Mouse (Mus musculus) cerebellum, adult 9-10 months (tissue): ENCODE results near the gene Btbd35f19.
"Not testable (repeated sequence)": the region's sequence is repeated elsewhere in the genome, so short reads cannot be mapped to it uniquely, and the experiment has no call there.

Experiments
- DNase-seq: peaks from one replicate; pipeline ENCODE4 v3.0.0; 2022

The Btbd35f19 gene

DNA sequence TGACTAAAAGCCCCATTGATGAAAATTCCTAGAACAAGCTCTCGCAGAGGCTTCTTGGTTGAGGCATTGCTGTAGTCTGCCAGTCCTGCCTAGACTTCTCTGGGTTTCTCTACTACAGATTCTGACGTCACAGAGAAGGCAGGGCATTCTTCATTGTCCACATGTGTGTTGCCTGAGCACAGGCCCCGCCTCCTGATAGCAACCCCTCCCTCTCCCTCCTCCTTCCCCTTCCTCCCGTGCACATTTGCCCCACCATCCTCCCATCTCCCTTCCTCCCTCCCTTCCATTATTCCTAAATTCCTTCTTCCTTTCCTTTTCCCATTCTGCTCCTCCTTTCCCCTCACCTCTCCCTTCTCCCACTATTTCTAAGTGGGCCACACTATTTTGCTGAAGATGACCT, at the start of gene Btbd35f19:
TSS of gene Btbd35f19 (minus strand) at position 101 of the 400 bp plus-strand sequence.
- DNase-seq, result not testable (repeated sequence)

DNA sequence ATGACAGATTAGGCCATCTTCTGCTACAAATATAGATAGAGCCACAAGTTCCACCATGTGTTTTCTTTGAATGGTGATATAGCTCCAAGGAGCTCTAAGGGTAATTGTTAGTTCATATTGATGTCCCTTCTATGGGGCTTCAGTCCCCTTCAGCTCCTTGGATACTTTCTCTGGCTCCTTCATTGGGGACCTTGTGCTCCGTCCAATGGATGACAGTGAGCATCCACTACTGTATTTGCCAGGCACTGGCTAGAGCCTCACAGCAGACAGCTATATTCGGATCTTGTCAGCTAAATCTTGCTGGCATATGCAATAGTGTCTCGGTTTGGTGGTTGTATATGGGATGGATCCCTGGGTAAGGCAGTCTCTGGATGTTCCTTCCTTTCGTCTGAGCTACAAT, 41.8 kb downstream of the Btbd35f19 start:
- DNase-seq, result peak; percentile 0

- not testable (repeated sequence) for DNase-seq
Observed at GRCm38 (mm10) chrX:31336154-31336553, 47.6 kb downstream of the Btbd35f19 start, which contains the start of gene Btbd35f26. Gene Btbd35f26 (plus strand): TSS chrX:31336454.
